Mouse (Mus musculus) CD4-positive naive resting alpha-beta T cell, adult 57 days (primary cell): ENCODE results near the gene Epha4. TPM values are rescaled to one million over a fixed set of nuclear protein-coding genes. Genes with fewer than 3 reads are reported as not detected.

Source experiments
- total RNA-seq: library from RNA; stranded (reverse); gene quantifications from one replicate; pipeline ENCODE4 v1.2.4, GENCODE M21; 2023

The Epha4 gene
- not detected for total RNA-seq

DNA sequence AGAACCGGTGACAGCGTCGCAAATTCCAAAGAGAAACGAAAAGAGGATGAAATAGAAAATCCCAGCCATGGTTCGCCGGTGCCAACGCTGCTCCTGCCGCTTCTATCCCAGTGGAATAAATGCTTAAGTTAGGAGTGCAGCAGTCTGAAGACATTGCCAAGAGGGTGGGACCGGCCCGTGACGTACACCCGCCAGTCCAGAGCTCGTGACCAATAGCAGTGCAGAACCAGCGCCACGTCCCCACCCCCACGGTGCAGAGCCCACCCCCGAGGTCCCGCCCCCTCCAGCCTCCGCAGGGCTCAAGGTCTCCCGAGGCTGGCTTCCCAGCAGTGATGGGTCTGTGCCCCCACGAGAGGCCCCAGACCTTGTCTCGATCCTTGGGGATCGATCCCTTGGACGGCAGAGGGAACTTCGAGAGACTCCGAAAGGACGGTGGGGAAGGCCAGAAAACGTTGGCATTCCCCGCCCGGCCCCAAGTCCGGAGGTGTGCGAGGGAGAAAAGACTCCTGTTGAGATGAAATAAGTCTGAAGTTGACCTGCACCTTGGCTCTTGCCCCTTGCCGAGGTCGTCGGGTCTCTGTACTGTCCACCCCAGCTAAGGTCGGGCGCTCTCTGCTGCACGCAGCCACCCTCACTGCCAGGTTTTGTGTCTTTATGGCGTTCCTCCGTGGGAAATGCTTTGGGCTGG is at the start of gene Epha4:
Gene Epha4 (minus strand): TSS at position 126 of the 688 bp plus-strand sequence.

